Mouse (Mus musculus): ENCODE measurements around the gene Kri1. TPM values are rescaled to one million over a fixed set of nuclear protein-coding genes. Genes with fewer than 3 reads are reported as not detected.
"Not testable (repeated sequence)": the region's sequence is repeated elsewhere in the genome, so short reads cannot be mapped to it uniquely, and the experiment has no call there.

The Kri1 gene
- total and polyA plus RNA-seq, 2 experiments from 2014 or later, result 10.9 to 15.3 TPM

- DNase-seq (ENCODE audit: low spot score) (no peak), ATAC-seq (no peak)
- Histone ChIP-seq H3K9ac (replicated peaks; ENCODE audit: low read length) (no peak overlapping the region), H3K4me1 (ENCODE audit: insufficient read depth, low read length) (no peaks in the 10 kb centered on the region), H3K4me3 (ENCODE audit: low read length) (no peak overlapping the region), H3K4me2 (ENCODE audit: low read depth, low read length) (no peak overlapping the region), H3K27ac (no peak overlapping the region), H3K27me3 (ENCODE audit: insufficient read depth, low read length) (no peaks in the 10 kb centered on the region), H3K36me3 (ENCODE audit: insufficient read depth, low read length) (peaks cover 76% of the 10 kb centered on the region), H3K9me3 (ENCODE audit: low read length) (no peaks in the 10 kb centered on the region)
- 86% methylated on average over 7 of the region's 7 CpGs for WGBS
- TF ChIP-seq CTCF (IDR thresholded peaks at IDR 0.05; ENCODE audit: low read depth), result no peak
These were observed 12.6 kb downstream of the Kri1 start for GRCm38 (mm10) chr9:21275013-21275710.

- no peak overlapping the region for H3K4me2 ChIP-seq (ENCODE audit: low read depth, low read length)
- H3K36me3 ChIP-seq (ENCODE audit: insufficient read depth, low read length), result peaks cover 69% of the 10 kb centered on the region
- no peaks in the 10 kb centered on the region for H3K4me1 ChIP-seq (ENCODE audit: insufficient read depth, low read length)
- TF ChIP-seq CTCF (IDR thresholded peaks at IDR 0.05; ENCODE audit: low read depth), result no peak
- no peak overlapping the region for H3K9ac ChIP-seq (replicated peaks; ENCODE audit: low read length)
- H3K27ac ChIP-seq, result no peak overlapping the region
- H3K4me3 ChIP-seq (ENCODE audit: low read length), result no peak overlapping the region
- H3K9me3 ChIP-seq (ENCODE audit: low read length), result no peaks in the 10 kb centered on the region
- 91% methylated on average over 3 of the region's 3 CpGs for WGBS
- no peak for DNase-seq (ENCODE audit: low spot score)
- no peaks in the 10 kb centered on the region for H3K27me3 ChIP-seq (ENCODE audit: insufficient read depth, low read length)
- ATAC-seq, result no peak
These were observed 13.4 kb downstream of the Kri1 start for GRCm38 (mm10) chr9:21274336-21274735.

DNA sequence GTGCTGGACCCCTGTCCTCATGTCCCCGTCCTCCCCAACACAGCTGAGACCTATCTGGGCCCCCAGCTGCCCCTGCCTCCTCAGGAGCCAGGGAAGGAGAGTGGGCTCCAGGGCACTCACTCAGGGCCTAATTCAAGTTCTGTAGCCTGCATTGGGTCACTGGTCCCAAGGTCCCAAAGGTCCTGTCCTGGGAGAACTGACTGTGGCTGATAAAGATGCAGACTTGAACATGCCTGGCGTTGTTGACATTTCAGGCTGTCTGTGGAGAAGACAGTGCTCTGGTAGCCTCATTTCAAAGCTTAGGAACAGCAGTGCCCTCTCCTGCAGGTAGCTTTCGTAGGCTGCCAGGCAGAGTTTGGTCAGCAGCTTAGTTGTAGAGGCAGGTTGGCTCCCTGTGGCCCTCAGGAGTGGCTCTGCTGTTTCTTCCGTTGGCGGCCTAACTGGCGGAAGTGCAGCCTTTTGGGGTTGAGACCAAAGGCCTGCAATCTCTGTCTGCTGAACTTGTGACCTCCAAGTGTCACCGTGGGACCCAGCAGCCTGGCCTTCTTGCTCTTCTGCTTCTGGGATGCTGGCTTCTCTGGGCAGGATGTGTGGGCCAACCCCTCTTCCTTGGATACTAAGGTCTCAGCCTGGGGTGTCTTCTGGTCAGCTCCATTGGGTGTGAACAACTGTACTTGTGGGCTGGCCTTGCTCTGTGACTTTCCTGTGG is 14.1 kb downstream of the Kri1 start:
- Histone ChIP-seq H3K27ac (no peak overlapping the region), H3K4me2 (ENCODE audit: low read depth, low read length) (no peak overlapping the region), H3K36me3 (ENCODE audit: insufficient read depth, low read length) (peaks cover 76% of the 10 kb centered on the region), H3K4me3 (ENCODE audit: low read length) (no peak overlapping the region), H3K9me3 (ENCODE audit: low read length) (no peaks in the 10 kb centered on the region), H3K27me3 (ENCODE audit: insufficient read depth, low read length) (no peaks in the 10 kb centered on the region), H3K4me1 (ENCODE audit: insufficient read depth, low read length) (no peaks in the 10 kb centered on the region), H3K9ac (replicated peaks; ENCODE audit: low read length) (no peak overlapping the region)
- DNase-seq (ENCODE audit: low spot score) (no peak), ATAC-seq (no peak)
- TF ChIP-seq CTCF (IDR thresholded peaks at IDR 0.05; ENCODE audit: low read depth), result no peak
- WGBS, result 79% methylated on average over 7 of the region's 7 CpGs

GRCm38 (mm10) chr9:21273094-21273493 is 14.7 kb downstream of the Kri1 start:
- H3K27ac ChIP-seq, result no peak overlapping the region
- no peaks in the 10 kb centered on the region for H3K9me3 ChIP-seq (ENCODE audit: low read length)
- DNase-seq (ENCODE audit: low spot score) (no peak), ATAC-seq (no peak)
- H3K4me2 ChIP-seq (ENCODE audit: low read depth, low read length), result no peak overlapping the region
- WGBS, result 85% methylated on average over 8 of the region's 8 CpGs
- TF ChIP-seq CTCF (IDR thresholded peaks at IDR 0.05; ENCODE audit: low read depth), result no peak
- H3K4me1 ChIP-seq (ENCODE audit: insufficient read depth, low read length), result no peaks in the 10 kb centered on the region
- no peak overlapping the region for H3K9ac ChIP-seq (replicated peaks; ENCODE audit: low read length)
- no peaks in the 10 kb centered on the region for H3K27me3 ChIP-seq (ENCODE audit: insufficient read depth, low read length)
- no peak overlapping the region for H3K4me3 ChIP-seq (ENCODE audit: low read length)
- H3K36me3 ChIP-seq (ENCODE audit: insufficient read depth, low read length), result peaks cover 80% of the 10 kb centered on the region

GRCm38 (mm10) chr9:21272391-21272790 is 15.4 kb downstream of the Kri1 start:
- WGBS, result 94% methylated on average over 9 of the region's 9 CpGs
- DNase-seq (ENCODE audit: low spot score), result no peak
- no peak for TF ChIP-seq CTCF (IDR thresholded peaks at IDR 0.05; ENCODE audit: low read depth)

DNA sequence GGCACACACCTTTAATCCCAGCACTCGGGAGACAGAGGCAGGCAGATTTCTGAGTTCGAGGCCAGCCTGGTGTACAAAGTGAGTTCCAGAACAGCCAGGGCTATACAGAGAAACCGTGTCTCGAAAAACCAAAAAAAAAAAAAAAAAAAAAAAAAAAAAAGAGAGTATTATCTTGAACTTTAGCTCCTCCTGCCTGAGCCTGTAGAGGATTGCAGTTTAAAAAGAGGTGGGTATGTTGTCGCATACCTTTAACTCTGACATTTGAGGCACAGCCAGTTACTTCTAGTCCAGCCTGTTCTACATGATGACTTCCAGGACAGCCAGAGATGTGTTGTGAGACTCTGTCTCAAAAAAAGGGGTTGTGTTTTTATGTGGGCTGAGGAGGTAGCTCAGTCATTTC is 18.2 kb downstream of the Kri1 start:
- Histone ChIP-seq H3K4me1 (ENCODE audit: insufficient read depth, low read length) (peaks cover 13% of the 10 kb centered on the region), H3K36me3 (ENCODE audit: insufficient read depth, low read length) (peaks cover 58% of the 10 kb centered on the region)
- not testable (repeated sequence) for H3K4me2 ChIP-seq (ENCODE audit: low read depth, low read length); ATAC-seq; H3K9ac ChIP-seq (replicated peaks; ENCODE audit: low read length); H3K9me3 ChIP-seq (ENCODE audit: low read length); H3K27ac ChIP-seq; H3K27me3 ChIP-seq (ENCODE audit: insufficient read depth, low read length); H3K4me3 ChIP-seq (ENCODE audit: low read length); DNase-seq (ENCODE audit: low spot score)
- 84% methylated on average over 5 of the region's 5 CpGs for WGBS

More at GRCm38 (mm10) chr9:21272391-21272790, 15.4 kb downstream of the Kri1 start:
- Histone ChIP-seq H3K4me2 (ENCODE audit: low read depth, low read length) (no peak overlapping the region), H3K9me3 (ENCODE audit: low read length) (no peaks in the 10 kb centered on the region), H3K36me3 (ENCODE audit: insufficient read depth, low read length) (peaks cover 80% of the 10 kb centered on the region), H3K27ac (no peak overlapping the region), H3K9ac (replicated peaks; ENCODE audit: low read length) (no peak overlapping the region), H3K4me3 (ENCODE audit: low read length) (no peak overlapping the region), H3K4me1 (ENCODE audit: insufficient read depth, low read length) (no peaks in the 10 kb centered on the region), H3K27me3 (ENCODE audit: insufficient read depth, low read length) (no peaks in the 10 kb centered on the region)
- ATAC-seq, result no peak

DNA sequence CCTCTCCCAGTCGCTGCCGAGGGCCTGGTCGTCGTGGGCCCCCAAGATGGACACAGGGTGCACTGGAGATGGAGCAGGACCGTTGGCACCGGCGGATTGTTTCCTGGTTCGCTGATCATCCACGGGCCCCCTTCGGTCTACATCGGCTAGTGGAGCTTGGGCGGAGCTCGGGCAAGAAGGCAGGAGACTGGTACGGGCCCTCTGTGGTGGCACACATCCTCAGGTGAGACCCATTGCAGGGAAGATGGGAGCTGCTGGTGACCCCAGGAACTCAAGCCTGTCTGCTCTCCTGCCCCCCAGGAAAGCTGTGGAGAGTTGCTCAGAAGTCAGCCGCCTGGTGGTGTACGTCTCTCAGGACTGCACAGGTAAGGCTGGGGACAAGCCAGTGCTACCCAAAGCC is 19.5 kb downstream of the Kri1 start:
- H3K27ac ChIP-seq, result no peak overlapping the region
- H3K4me3 ChIP-seq (ENCODE audit: low read length), result no peak overlapping the region
- peaks cover 46% of the 10 kb centered on the region for H3K36me3 ChIP-seq (ENCODE audit: insufficient read depth, low read length)
- no peak for TF ChIP-seq CTCF (IDR thresholded peaks at IDR 0.05; ENCODE audit: low read depth)
- 93% methylated on average over 16 of the region's 16 CpGs for WGBS
- no peaks in the 10 kb centered on the region for H3K9me3 ChIP-seq (ENCODE audit: low read length)
- DNase-seq (ENCODE audit: low spot score), result no peak
- H3K4me1 ChIP-seq (ENCODE audit: insufficient read depth, low read length), result peaks cover 16% of the 10 kb centered on the region
- ATAC-seq, result no peak
- no peak overlapping the region for H3K9ac ChIP-seq (replicated peaks; ENCODE audit: low read length)
- H3K4me2 ChIP-seq (ENCODE audit: low read depth, low read length), result no peak overlapping the region
- no peaks in the 10 kb centered on the region for H3K27me3 ChIP-seq (ENCODE audit: insufficient read depth, low read length)
